Mouse (Mus musculus) CH12.LX (cell line): Measurements from ENCODE around the gene Kdm1b.

Source experiments
- CHD2 ChIP-seq: IDR thresholded peaks from 2 replicates; pipeline ENCODE4 v1.6.1; 2011; ENCODE audit warnings: low read length, improper control_type of control experiment
- CTCF ChIP-seq, 2 experiments: IDR thresholded peaks in 1 of 2; conservative IDR thresholded peaks in 1 of 2; 2 replicates each; pipeline ENCODE4 v1.5.1; 2011 to 2012; ENCODE audit warnings: low read depth in 2 of 2, low read length in 2 of 2, improper control_type of control experiment in 1 of 2, inconsistent platforms in 1 of 2, mild to moderate bottlenecking in 1 of 2, moderate library complexity in 1 of 2
- EP300 ChIP-seq: IDR thresholded peaks from 2 replicates; pipeline ENCODE4 v1.6.1; 2011; ENCODE audit warnings: low read length, improper control_type of control experiment
- PAX5 ChIP-seq: IDR thresholded peaks from 2 replicates; pipeline ENCODE4 v1.6.1; 2012; ENCODE audit warnings: low read length, inconsistent platforms, mixed read lengths
- SMC3 ChIP-seq: IDR thresholded peaks from 2 replicates; pipeline ENCODE4 v1.6.1; 2011; ENCODE audit warnings: low read depth, low read length, improper control_type of control experiment
- TCF12 ChIP-seq: IDR thresholded peaks from 2 replicates; pipeline ENCODE4 v1.6.1; 2014; ENCODE audit warnings: low read depth, mild to moderate bottlenecking, inconsistent platforms, low read length, improper control_type of control experiment
- ZNF384 ChIP-seq: IDR thresholded peaks from 2 replicates; pipeline ENCODE4 v1.6.1; 2012; ENCODE audit warnings: low read depth, low read length, improper control_type of control experiment, inconsistent platforms

DNA sequence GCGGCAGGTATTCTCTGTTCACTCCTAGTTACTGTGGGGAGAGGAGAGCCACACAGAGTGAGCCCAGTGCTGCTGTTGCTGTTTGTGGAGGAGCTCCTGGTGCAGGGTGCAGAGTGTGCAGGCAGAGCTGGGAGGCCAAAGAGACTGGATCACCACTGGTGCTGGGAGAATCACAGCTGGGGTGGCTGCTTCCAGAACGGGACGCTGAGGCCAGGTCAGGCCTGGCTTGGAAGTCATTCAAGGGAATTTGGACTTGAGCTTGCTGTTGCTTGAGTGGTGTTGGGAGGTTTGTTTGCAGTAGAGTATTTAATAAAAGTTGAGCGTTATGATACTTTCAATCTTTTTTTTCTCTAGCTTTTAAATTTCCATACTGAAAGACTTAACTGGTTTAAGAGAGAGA, 4.7 kb downstream of the Kdm1b start:
- TF ChIP-seq CTCF (conservative IDR thresholded peaks at IDR 0.05 in 1 of 2, IDR thresholded peaks at IDR 0.05 in 1 of 2; ENCODE audit: low read depth in 2 of 2, low read length in 2 of 2) (no peak), TCF12 (no peak), PAX5 (no peak), SMC3 (no peak), EP300 (no peak), CHD2 (no peak), ZNF384 (no peak)
